In genomic region chr4:148803636-148804035, GRCm38 (mm10) we compare ENCODE assay signal across 8 mouse cellular contexts. TPM values are rescaled to one million over a fixed set of nuclear protein-coding genes. Genes with fewer than 3 reads are reported as not detected.
DNase-seq lines count a peak whose midpoint lies in the region; ATAC-seq and TF ChIP-seq lines count a peak whose summit lies in the region.

No protein-coding gene starts in this region.

- H3K9ac ChIP-seq in heart, embryonic 16.5 days (ENCODE audit: low read length) = peak overlapping the region; percentile 71
- 0 out of 2 replicates have a peak overlapping the region, but pooled peaks have one; percentile 42 for H3K9ac ChIP-seq in embryonic facial prominence, embryonic 14.5 days (ENCODE audit: low read depth, low read length)
- no peak overlapping the region for H3K9ac ChIP-seq in intestine, postnatal 0 days (ENCODE audit: low read depth, low read length)
- no peak overlapping the region; the same call in 1 of the 2 replicates for H3K9ac ChIP-seq in neural tube, embryonic 11.5 days (ENCODE audit: low read length)

- WGBS in heart, embryonic 16.5 days = 15% methylated on average over 10 of the region's 10 CpGs
- WGBS in embryonic facial prominence, embryonic 14.5 days = 7% methylated on average over 10 of the region's 10 CpGs
- WGBS in intestine, postnatal 0 days = 28% methylated on average over 10 of the region's 10 CpGs
- 1% methylated on average over 10 of the region's 10 CpGs for WGBS in neural tube, embryonic 11.5 days

- no peaks in the 10 kb centered on the region for H3K36me3 ChIP-seq in heart, embryonic 16.5 days (ENCODE audit: control insufficient read depth, insufficient read depth)
- H3K36me3 ChIP-seq in embryonic facial prominence, embryonic 14.5 days (ENCODE audit: control insufficient read depth, insufficient read depth, low read length) = no peaks in the 10 kb centered on the region
- no peaks in the 10 kb centered on the region for H3K36me3 ChIP-seq in intestine, postnatal 0 days (ENCODE audit: control insufficient read depth, insufficient read depth)
- H3K36me3 ChIP-seq in neural tube, embryonic 11.5 days (ENCODE audit: control insufficient read depth, insufficient read depth, low read length) = no peaks in the 10 kb centered on the region

- H3K9me3 ChIP-seq in heart, embryonic 16.5 days (replicated peaks; ENCODE audit: control insufficient read depth, low read length) = no peaks in the 10 kb centered on the region
- no peaks in the 10 kb centered on the region for H3K9me3 ChIP-seq in embryonic facial prominence, embryonic 14.5 days (ENCODE audit: control insufficient read depth, low read length)
- no peaks in the 10 kb centered on the region for H3K9me3 ChIP-seq in intestine, postnatal 0 days (ENCODE audit: control insufficient read depth)
- no peaks in the 10 kb centered on the region for H3K9me3 ChIP-seq in neural tube, embryonic 11.5 days (ENCODE audit: control insufficient read depth, low read length)

- H3K4me2 ChIP-seq in heart, embryonic 16.5 days (ENCODE audit: low read depth, low read length) = peak overlapping the region; percentile 83
- peak overlapping the region; percentile 100 for H3K4me2 ChIP-seq in embryonic facial prominence, embryonic 14.5 days (ENCODE audit: low read depth, low read length)
- peak overlapping the region; percentile 91 for H3K4me2 ChIP-seq in intestine, postnatal 0 days (replicated peaks; ENCODE audit: low read depth)
- peak overlapping the region; percentile 94 for H3K4me2 ChIP-seq in neural tube, embryonic 11.5 days (ENCODE audit: low read depth)

- peak overlapping the region; percentile 89 for H3K4me3 ChIP-seq in heart, embryonic 16.5 days (ENCODE audit: low read length)
- peak overlapping the region; percentile 62 for H3K4me3 ChIP-seq in embryonic facial prominence, embryonic 14.5 days (ENCODE audit: low read depth, low read length)
- peak overlapping the region; percentile 53 for H3K4me3 ChIP-seq in intestine, postnatal 0 days (ENCODE audit: low read depth, low read length)
- peak overlapping the region; percentile 61 for H3K4me3 ChIP-seq in neural tube, embryonic 11.5 days (ENCODE audit: low read depth, low read length)

- no peak for DNase-seq in heart, postnatal 36 days
- no peak for DNase-seq in embryonic facial prominence, embryonic 14.5 days (ENCODE audit: low spot score)
- DNase-seq in neural tube, embryonic 11.5 days (ENCODE audit: low spot score) = no peak
- no peak for DNase-seq in urinary bladder, postnatal 10 days (ENCODE audit: low spot score)
- DNase-seq in thymus, adult 18-20 months = no peak
- DNase-seq in adrenal gland, adult 8-10 months = no peak

- H3K4me1 ChIP-seq in heart, embryonic 16.5 days (ENCODE audit: control insufficient read depth, insufficient read depth, low read length) = peaks cover 12% of the 10 kb centered on the region
- H3K4me1 ChIP-seq in embryonic facial prominence, embryonic 14.5 days (ENCODE audit: control insufficient read depth, insufficient read depth, low read length) = peaks cover 11% of the 10 kb centered on the region
- no peaks in the 10 kb centered on the region for H3K4me1 ChIP-seq in intestine, postnatal 0 days (replicated peaks; ENCODE audit: control insufficient read depth, insufficient read depth, low read length)
- peaks cover 24% of the 10 kb centered on the region for H3K4me1 ChIP-seq in neural tube, embryonic 11.5 days (ENCODE audit: control insufficient read depth, insufficient read depth, low read length)

- peaks cover 23% of the 10 kb centered on the region for H3K27me3 ChIP-seq in heart, embryonic 16.5 days (ENCODE audit: control insufficient read depth, insufficient read depth, low read length)
- peaks cover 71% of the 10 kb centered on the region for H3K27me3 ChIP-seq in embryonic facial prominence, embryonic 14.5 days (replicated peaks; ENCODE audit: control insufficient read depth, insufficient read depth, low read length)
- H3K27me3 ChIP-seq in intestine, postnatal 0 days (replicated peaks; ENCODE audit: control insufficient read depth, insufficient read depth, low read length) = peaks cover 64% of the 10 kb centered on the region
- H3K27me3 ChIP-seq in neural tube, embryonic 11.5 days (ENCODE audit: control insufficient read depth, insufficient read depth, low read length) = peaks cover 61% of the 10 kb centered on the region

- no peak for ATAC-seq in heart, embryonic 16.5 days (replicated peaks; ENCODE audit: extremely low read depth, insufficient read depth, low FRiP score)
- ATAC-seq in embryonic facial prominence, embryonic 14.5 days (ENCODE audit: low read depth) = no peak
- ATAC-seq in intestine, postnatal 0 days = no peak
- ATAC-seq in neural tube, embryonic 11.5 days (ENCODE audit: insufficient read depth, low FRiP score, low TSS enrichment) = no peak

- intact Hi-C loops in heart, postnatal 36 days (cut with DNase I) = loop anchor here (1.0 to 2.0 kb wide), 2 partner anchors 61 to 111 kb away; no protein-coding TSS in a partner anchor

- peak overlapping the region; percentile 57; the same call in 1 of the 2 replicates for H3K27ac ChIP-seq in heart, embryonic 16.5 days (ENCODE audit: low read length)
- H3K27ac ChIP-seq in embryonic facial prominence, embryonic 14.5 days (replicated peaks; ENCODE audit: low read depth, low read length) = no peak overlapping the region
- H3K27ac ChIP-seq in intestine, postnatal 0 days (ENCODE audit: low read depth, low read length) = no peak overlapping the region
- H3K27ac ChIP-seq in neural tube, embryonic 11.5 days (ENCODE audit: low read depth, low read length) = no peak overlapping the region

- TF ChIP-seq CTCF in intestine, postnatal 0 days (IDR thresholded peaks at IDR 0.05; ENCODE audit: low read depth) = no peak

RNA-seq across cellular contexts. Expression of gene Casz1, which starts 0.6 kb away (rescaled TPM):
- polyA plus RNA-seq in heart, embryonic 16.5 days (2015; fragmentation: Nextera tagmentation; extraction: Ambion mirVana) = 22.4 and 25.7 TPM in 2 replicates
- 10 to 100 TPM; 38.7 to 45.3 TPM for total RNA-seq in heart, postnatal 36 days (2021)
- polyA plus RNA-seq in embryonic facial prominence, embryonic 14.5 days (2014; fragmentation: Nextera tagmentation; extraction: Ambion mirVana) = 7.8 and 7.9 TPM in 2 replicates
- 5.6 and 6.6 TPM in 2 replicates for polyA plus RNA-seq in intestine, postnatal 0 days (2015; fragmentation: Nextera tagmentation; extraction: Ambion mirVana)
- 4.9 and 7.3 TPM in 2 replicates for polyA plus RNA-seq in neural tube, embryonic 11.5 days (2014; fragmentation: Nextera tagmentation; extraction: Ambion mirVana)
- total RNA-seq in adrenal gland, adult 8-10 months (2022) = 10 to 100 TPM in 2 of 4 experiments, 1 to 10 TPM in 2; 5.3 to 14.4 (median 9.8) TPM

Comparison
In these comparisons a context has a peak if more than half of its experiments do, and no peak if none do; other contexts are left out.
1. H3K9ac ChIP-seq: peak in heart, embryonic 16.5 days (single experiment) and embryonic facial prominence, embryonic 14.5 days (single experiment); none in intestine, postnatal 0 days (single experiment) and neural tube, embryonic 11.5 days (single experiment).
2. Peak in every context shown above with its lines, with median percentiles within 50 percentile points of each other: H3K4me2 ChIP-seq and H3K4me3 ChIP-seq.